Mouse (Mus musculus) granulocyte monocyte progenitor cell, adult 5-6 weeks (primary cell): Measurements from ENCODE around the gene Nrip3. TPM values are rescaled to one million over a fixed set of nuclear protein-coding genes. Genes with fewer than 3 reads are reported as not detected.

ENCODE experiments used
- ATAC-seq: replicated peaks from 2 replicates; pipeline ENCODE4 v1.8.0; 2016; ENCODE audit warnings: mild to moderate bottlenecking, moderate TSS enrichment, inconsistent platforms; ENCODE audit not compliant: poor library complexity, severe bottlenecking
- total RNA-seq, 2 experiments: library from RNA; stranded (forward) in 1 of 2; stranded (reverse) in 1 of 2; fragments of 200-712, 200-1000 nt in 1 of 2; fragments of >200 nt in 1 of 2; fragmentation: Nextera tagmentation in 1 of 2; gene quantifications; 2 replicates each; pipeline ENCODE4 v1.2.3; 2014 to 2017

The Nrip3 gene
- total RNA-seq, 2 experiments from 2014 or later = not detected

DNA sequence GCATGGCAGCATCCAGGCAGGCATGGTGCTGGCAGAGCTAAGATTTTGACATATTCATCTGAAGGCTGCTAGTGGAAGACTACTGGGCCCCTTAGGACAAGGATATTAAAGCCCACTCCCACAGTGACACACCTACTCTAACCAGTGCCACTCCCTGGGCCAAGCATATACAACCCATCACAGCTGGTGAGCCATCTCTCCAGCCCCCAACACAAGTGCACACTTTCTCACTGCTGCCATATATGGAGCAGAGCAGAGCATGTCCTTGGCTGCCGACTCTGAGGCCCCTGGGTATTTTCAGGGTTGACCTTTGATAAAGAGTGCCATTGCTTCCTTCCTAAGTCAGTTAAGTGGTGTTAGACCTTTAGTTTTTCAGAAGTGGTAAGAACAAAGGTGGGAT, 71.8 kb downstream of the Nrip3 start:
- no peak for ATAC-seq

DNA sequence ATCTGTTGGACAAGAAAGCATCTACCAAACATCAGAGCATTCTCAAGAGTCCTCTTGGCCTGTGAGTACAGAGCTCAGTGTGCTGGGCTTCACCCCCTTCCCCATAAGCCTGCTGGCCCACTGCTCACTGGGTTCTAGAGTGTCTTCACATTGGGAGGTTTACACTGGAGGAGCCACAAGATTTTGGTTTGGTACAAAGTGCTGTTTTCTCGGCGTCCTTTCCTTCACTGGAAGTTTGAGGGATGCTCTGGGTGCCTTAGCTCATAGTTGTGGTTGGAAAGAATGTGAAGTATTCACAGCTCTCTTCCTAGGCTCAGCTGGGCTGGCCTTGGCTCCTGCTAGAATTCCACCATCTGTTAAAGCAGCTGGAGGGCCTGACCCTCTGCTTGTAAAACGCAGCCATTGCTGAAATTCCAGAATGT, 72.9 kb downstream of the Nrip3 start:
- no peak for ATAC-seq

Other genes with a start within 250 kb of the Nrip3 start
- 0.49 TPM in 1 of 2 replicates, not detected in the other for gene St5, start 78.4 kb downstream of the Nrip3 start, total RNA-seq (2014; fragmentation: Nextera tagmentation)
- gene St5, start 78.4 kb downstream of the Nrip3 start, total RNA-seq (2017) = 0.72 and 1.6 TPM in 2 replicates
- gene Akip1, start 78.3 kb downstream of the Nrip3 start, total RNA-seq (2014; fragmentation: Nextera tagmentation) = 44.7 and 52.5 TPM in 2 replicates
- 20.8 and 25.9 TPM in 2 replicates for gene Akip1, start 78.3 kb downstream of the Nrip3 start, total RNA-seq (2017)
- not detected in 2 replicates for gene BC051019, start 58.2 kb downstream of the Nrip3 start, total RNA-seq (2014; fragmentation: Nextera tagmentation)
- gene BC051019, start 58.2 kb downstream of the Nrip3 start, total RNA-seq (2017) = not detected in 2 replicates
- not detected in 2 replicates for gene Ascl3, start 50.3 kb downstream of the Nrip3 start, total RNA-seq (2014; fragmentation: Nextera tagmentation)
- gene Ascl3, start 50.3 kb downstream of the Nrip3 start, total RNA-seq (2017) = not detected in 2 replicates
- 29.3 and 33.6 TPM in 2 replicates for gene Tmem9b, start 29.1 kb downstream of the Nrip3 start, total RNA-seq (2014; fragmentation: Nextera tagmentation)
- 20.3 and 28.0 TPM in 2 replicates for gene Tmem9b, start 29.1 kb downstream of the Nrip3 start, total RNA-seq (2017)
- gene Scube2, start 83.7 kb upstream of the Nrip3 start, total RNA-seq (2014; fragmentation: Nextera tagmentation) = not detected in 2 replicates
- not detected in 2 replicates for gene Scube2, start 83.7 kb upstream of the Nrip3 start, total RNA-seq (2017)
- 79.8 and 85.7 TPM in 2 replicates for gene Dennd5a, start 178.4 kb upstream of the Nrip3 start, total RNA-seq (2014; fragmentation: Nextera tagmentation)
- 52.4 and 56.1 TPM in 2 replicates for gene Dennd5a, start 178.4 kb upstream of the Nrip3 start, total RNA-seq (2017)
- gene Tmem41b, start 204.9 kb upstream of the Nrip3 start, total RNA-seq (2014; fragmentation: Nextera tagmentation) = 18.8 and 30.2 TPM in 2 replicates
- gene Tmem41b, start 204.9 kb upstream of the Nrip3 start, total RNA-seq (2017) = 21.6 and 40.5 TPM in 2 replicates
- 111 and 115 TPM in 2 replicates for gene Ipo7, start 236.2 kb upstream of the Nrip3 start, total RNA-seq (2014; fragmentation: Nextera tagmentation)
- 239 and 262 TPM in 2 replicates for gene Ipo7, start 236.2 kb upstream of the Nrip3 start, total RNA-seq (2017)